Mouse (Mus musculus): ENCODE results near the gene Erv3. TPM values are rescaled to one million over a fixed set of nuclear protein-coding genes. Genes with fewer than 3 reads are reported as not detected.

Erv3 gene
- total RNA-seq (2014; fragmentation: Nextera tagmentation): not detected in 2 replicates
- total RNA-seq (2017): not detected in 2 replicates

- no peak for ATAC-seq (replicated peaks; ENCODE audit: low FRiP score, low TSS enrichment, poor library complexity, severe bottlenecking)
Measured at GRCm38 (mm10) chr2:131859721-131860120, at the start of gene Erv3. Gene Erv3 (minus strand): TSS chr2:131859747.

- ATAC-seq (replicated peaks; ENCODE audit: low FRiP score, low TSS enrichment, poor library complexity, severe bottlenecking): no peak
Measured at GRCm38 (mm10) chr2:131908906-131909305, 49.4 kb upstream of the Erv3 start.

GRCm38 (mm10) chr2:131908351-131908861, 48.9 kb upstream of the Erv3 start:
- no peak for ATAC-seq (replicated peaks; ENCODE audit: low FRiP score, low TSS enrichment, poor library complexity, severe bottlenecking)

- no peak for ATAC-seq (replicated peaks; ENCODE audit: low FRiP score, low TSS enrichment, poor library complexity, severe bottlenecking)
Measured at GRCm38 (mm10) chr2:131907311-131907710, 47.8 kb upstream of the Erv3 start.

- no peak for ATAC-seq (replicated peaks; ENCODE audit: low FRiP score, low TSS enrichment, poor library complexity, severe bottlenecking)
Measured at GRCm38 (mm10) chr2:131906846-131907245, 47.3 kb upstream of the Erv3 start.

GRCm38 (mm10) chr2:131906266-131906665, 46.7 kb upstream of the Erv3 start:
- ATAC-seq (replicated peaks; ENCODE audit: low FRiP score, low TSS enrichment, poor library complexity, severe bottlenecking): no peak

- ATAC-seq (replicated peaks; ENCODE audit: low FRiP score, low TSS enrichment, poor library complexity, severe bottlenecking): no peak
Measured at GRCm38 (mm10) chr2:131905776-131906175, 46.2 kb upstream of the Erv3 start.

GRCm38 (mm10) chr2:131905025-131905424, 45.5 kb upstream of the Erv3 start:
- ATAC-seq (replicated peaks; ENCODE audit: low FRiP score, low TSS enrichment, poor library complexity, severe bottlenecking): peak; percentile 86

GRCm38 (mm10) chr2:131902867-131903266, 43.3 kb upstream of the Erv3 start:
- no peak for ATAC-seq (replicated peaks; ENCODE audit: low FRiP score, low TSS enrichment, poor library complexity, severe bottlenecking)

- no peak for ATAC-seq (replicated peaks; ENCODE audit: low FRiP score, low TSS enrichment, poor library complexity, severe bottlenecking)
Measured at GRCm38 (mm10) chr2:131902423-131902822, 42.9 kb upstream of the Erv3 start.

- no peak for ATAC-seq (replicated peaks; ENCODE audit: low FRiP score, low TSS enrichment, poor library complexity, severe bottlenecking)
Measured at GRCm38 (mm10) chr2:131897336-131898109, 38.0 kb upstream of the Erv3 start.

- ATAC-seq (replicated peaks; ENCODE audit: low FRiP score, low TSS enrichment, poor library complexity, severe bottlenecking): no peak
Measured at GRCm38 (mm10) chr2:131896011-131896410, 36.5 kb upstream of the Erv3 start.

- ATAC-seq (replicated peaks; ENCODE audit: low FRiP score, low TSS enrichment, poor library complexity, severe bottlenecking): no peak
Measured at GRCm38 (mm10) chr2:131895106-131895505, 35.6 kb upstream of the Erv3 start.

GRCm38 (mm10) chr2:131892534-131892933, 33.0 kb upstream of the Erv3 start:
- no peak for ATAC-seq (replicated peaks; ENCODE audit: low FRiP score, low TSS enrichment, poor library complexity, severe bottlenecking)

- ATAC-seq (replicated peaks; ENCODE audit: low FRiP score, low TSS enrichment, poor library complexity, severe bottlenecking): peak; percentile 42; the same call in 1 of the 2 replicates
Measured at GRCm38 (mm10) chr2:131888233-131888632, 28.7 kb upstream of the Erv3 start.

GRCm38 (mm10) chr2:131886503-131887160, 27.1 kb upstream of the Erv3 start:
- no peak for ATAC-seq (replicated peaks; ENCODE audit: low FRiP score, low TSS enrichment, poor library complexity, severe bottlenecking)

- ATAC-seq (replicated peaks; ENCODE audit: low FRiP score, low TSS enrichment, poor library complexity, severe bottlenecking): no peak
Measured at GRCm38 (mm10) chr2:131883136-131883535, 23.6 kb upstream of the Erv3 start.

GRCm38 (mm10) chr2:131881766-131882165, 22.2 kb upstream of the Erv3 start:
- no peak for ATAC-seq (replicated peaks; ENCODE audit: low FRiP score, low TSS enrichment, poor library complexity, severe bottlenecking)

- ATAC-seq (replicated peaks; ENCODE audit: low FRiP score, low TSS enrichment, poor library complexity, severe bottlenecking): no peak
Measured at GRCm38 (mm10) chr2:131876551-131877265, 17.2 kb upstream of the Erv3 start.

- no peak for ATAC-seq (replicated peaks; ENCODE audit: low FRiP score, low TSS enrichment, poor library complexity, severe bottlenecking)
Measured at GRCm38 (mm10) chr2:131873376-131873775, 13.8 kb upstream of the Erv3 start.

Data from megakaryocyte-erythroid progenitor cell, adult 5-6 weeks (primary cell).